Mouse (Mus musculus) induced T-regulatory cell, adult 2 months (primary cell): ENCODE measurements at regions not wholly inside any gene's neighbourhood (a gene's known extent, or its start where the extent isn't known, plus 50 kb on each side); places are given as distances from the start of the nearest gene placed in this dataset.
"Not testable (repeated sequence)": the region's sequence is repeated elsewhere in the genome, so short reads cannot be mapped to it uniquely, and the experiment has no call there.

Experiments used
- DNase-seq: peaks from one replicate; pipeline ENCODE4 v3.0.0-alpha.2; 2012; ENCODE audit warnings: low read depth

DNA sequence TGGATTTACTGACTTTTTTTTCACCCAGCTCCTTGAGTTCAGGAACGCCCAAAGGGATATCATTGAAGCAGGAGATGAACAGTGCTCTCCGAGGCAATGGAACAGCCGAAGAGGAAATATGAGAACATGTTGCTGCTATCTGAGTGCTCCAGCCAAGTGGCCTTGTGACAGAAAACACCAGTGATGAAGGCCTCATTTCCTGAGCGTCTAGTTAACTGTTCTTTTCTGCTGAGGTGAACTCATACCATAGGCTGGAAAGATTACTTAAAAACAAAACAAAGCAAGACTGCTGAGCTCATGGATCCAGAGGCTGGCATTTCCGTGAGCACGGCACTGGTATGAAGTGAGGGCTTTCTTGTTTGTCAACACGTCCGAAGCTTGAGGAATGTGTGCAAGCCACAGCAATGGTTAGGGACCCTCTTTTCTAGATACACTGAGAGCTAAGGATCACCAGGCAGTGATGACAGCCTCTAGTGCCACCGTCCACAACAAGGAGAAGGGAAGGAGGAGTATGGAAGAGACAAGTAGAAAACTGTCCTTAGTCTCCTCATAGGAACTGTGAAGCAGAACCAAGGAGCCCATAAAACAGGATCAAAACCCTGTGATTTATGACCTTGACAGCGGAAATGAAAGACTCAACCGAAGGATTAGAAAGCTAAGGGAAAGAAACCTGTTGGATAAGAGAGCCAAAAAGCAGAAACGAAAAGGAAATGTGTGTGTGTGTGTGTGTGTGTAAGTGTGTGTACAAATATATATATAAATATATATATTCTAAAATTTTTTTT is 200.4 kb downstream of the Fam43a start:
- DNase-seq, result no peak

DNA sequence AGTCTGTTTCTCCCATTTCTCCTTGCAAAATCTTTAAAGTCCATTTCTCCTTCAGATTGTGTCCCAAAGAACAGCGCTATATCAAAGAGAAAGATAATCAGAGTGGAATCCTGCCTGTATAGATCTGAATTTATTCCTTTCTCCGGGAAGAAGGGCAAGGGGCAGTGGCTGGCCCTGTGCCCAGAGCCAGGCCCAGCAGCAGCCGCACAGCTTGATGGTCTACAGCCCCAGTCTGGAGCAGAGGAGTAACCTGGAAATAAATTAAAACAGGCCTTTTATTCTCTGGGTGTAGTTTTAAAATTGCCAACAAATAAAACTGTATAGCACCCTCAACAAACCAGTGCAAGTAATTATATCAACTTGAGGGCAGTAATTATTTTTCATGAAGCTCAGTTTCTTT is 204.5 kb downstream of the Fam43a start:
- no peak for DNase-seq

DNA sequence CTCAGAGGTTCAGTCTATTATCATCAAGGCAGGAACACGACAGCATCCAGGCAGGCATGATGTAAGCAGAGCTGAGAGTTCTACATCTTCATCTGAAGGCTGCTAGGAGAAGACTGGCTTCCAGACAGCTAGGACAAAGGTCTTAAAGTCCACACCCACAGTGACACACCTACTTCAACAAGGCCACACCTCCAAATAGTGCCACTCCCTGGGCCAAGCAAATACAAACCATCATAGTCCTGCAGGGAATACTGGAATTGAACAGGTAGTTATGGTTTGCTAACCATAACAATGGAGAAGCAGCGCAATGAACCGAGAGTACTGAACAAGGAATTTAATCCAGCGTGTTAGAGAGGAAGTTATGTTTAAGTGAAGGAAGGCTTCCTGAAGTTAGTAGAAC is 206.7 kb downstream of the Fam43a start:
- not testable (repeated sequence) for DNase-seq

DNA sequence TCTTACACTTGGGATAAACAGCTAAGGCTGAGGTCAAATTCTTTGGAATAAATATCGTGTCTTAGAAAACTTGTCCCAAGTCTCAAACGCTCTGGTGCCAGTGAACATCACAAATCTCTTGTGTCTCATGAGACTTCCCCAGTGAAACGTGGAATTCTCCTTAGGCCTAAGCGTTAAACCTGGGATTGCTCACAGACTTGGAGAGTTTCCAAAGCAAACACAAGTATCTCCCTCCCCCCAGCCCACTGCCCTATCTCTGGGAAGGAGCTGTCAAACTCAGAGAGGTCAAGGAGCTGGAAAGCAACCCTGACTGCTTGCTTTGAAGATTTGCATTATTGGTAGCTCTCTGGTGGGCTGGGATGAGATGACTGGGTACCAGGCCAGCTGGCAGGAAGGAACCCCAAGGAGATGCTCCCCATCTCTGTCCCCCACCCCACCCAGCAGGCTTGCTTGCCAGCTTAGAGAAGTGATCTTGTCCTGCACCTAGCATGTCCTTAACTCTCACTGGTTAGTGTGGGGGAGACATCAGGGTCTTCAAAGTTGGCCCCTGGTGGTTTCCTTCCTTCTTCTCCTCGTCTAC is 219.1 kb downstream of the Fam43a start:
- no peak for DNase-seq

DNA sequence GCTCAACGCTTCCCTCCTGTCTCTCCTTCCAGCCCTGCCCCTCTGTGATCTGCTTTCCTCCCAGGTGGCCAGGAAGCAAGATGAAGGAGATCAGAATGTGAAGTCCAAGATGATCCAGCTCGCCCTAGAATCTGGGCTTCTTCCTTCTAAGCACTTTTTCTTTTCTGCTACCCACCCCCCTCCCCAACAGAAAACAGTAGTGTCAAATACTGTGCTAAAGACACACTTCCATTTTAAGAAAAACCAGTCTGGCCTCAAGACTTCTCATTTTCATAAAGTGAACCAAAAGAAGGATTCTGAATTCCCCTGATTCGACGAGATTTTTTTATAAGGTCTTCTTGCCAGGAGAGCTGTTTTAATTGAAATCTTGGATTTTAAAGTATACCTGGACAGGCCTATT is 219.8 kb downstream of the Fam43a start:
- DNase-seq, result no peak

DNA sequence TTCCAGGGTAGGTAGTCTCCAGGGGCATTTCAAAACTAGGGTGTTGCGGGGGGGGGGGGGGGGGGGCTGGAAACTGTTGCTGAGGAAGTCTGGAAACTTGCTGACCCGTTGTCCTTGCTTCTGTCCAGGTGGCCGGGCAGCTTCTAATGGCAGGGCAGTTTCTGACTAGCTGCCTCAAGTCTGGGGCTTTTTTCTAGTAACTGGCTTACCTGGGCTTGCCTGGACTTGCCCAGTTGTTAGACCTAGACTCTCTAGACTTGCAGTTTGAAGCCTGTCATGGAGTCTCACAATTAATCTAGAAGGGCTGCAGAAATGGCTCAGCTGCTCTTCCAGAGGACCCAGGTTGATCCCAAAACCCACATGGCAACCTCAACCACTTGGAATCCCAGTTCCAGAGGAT is 220.7 kb downstream of the Fam43a start:
- DNase-seq, result no peak

DNA sequence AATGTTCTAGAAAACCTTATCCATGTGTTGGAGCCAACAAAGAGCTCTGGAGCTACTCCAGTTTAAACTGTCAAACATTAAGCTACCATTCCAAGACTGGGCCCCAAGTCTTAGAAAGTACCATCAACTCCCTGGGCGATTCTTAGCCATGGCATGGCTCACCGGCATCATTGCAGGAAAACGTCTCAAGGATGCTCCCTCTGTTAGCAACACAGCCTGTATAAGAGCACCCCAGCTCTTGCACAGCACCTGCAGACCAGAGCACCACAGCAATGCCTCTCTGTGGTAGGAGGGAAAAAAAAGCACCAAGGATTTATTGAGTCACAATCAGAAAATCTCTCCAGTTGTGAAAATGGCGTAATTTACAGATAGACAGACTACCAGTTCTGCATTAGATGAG is 221.2 kb downstream of the Fam43a start:
- no peak for DNase-seq

DNA sequence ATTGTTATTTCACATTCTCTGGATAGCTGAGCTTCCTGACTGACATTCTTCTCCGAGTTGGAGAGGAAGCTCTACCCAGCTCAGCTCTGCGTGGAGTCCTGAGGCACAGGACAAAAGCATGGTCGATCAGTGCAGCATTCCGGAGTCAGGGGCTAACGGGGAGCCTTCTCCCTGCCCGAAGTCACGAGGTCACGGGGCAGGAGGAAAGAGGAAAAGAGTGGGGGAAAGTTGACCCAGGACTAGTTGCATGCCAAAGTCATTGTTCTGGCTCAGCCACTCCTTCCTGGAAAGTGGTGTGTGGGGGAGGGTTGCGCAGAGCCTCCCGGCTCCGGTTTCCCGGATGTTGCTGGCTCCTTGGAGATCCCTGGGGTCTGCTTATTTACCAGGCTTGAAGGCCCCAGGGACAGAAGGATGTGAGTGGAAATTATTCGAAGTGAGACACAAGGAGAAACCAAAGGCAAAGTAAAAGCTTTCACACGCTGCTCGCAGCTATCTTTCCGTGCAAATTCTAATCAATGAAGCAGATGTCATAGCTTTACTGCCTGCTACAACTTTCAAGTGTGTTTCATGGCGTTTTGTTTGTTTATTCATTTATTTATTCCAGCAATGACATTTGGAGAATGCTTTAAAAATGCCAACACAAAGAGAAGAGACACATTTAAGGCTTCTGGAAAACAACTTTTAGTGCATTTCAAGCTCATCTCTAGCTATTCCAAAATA is 221.8 kb downstream of the Fam43a start:
- DNase-seq, result no peak

DNA sequence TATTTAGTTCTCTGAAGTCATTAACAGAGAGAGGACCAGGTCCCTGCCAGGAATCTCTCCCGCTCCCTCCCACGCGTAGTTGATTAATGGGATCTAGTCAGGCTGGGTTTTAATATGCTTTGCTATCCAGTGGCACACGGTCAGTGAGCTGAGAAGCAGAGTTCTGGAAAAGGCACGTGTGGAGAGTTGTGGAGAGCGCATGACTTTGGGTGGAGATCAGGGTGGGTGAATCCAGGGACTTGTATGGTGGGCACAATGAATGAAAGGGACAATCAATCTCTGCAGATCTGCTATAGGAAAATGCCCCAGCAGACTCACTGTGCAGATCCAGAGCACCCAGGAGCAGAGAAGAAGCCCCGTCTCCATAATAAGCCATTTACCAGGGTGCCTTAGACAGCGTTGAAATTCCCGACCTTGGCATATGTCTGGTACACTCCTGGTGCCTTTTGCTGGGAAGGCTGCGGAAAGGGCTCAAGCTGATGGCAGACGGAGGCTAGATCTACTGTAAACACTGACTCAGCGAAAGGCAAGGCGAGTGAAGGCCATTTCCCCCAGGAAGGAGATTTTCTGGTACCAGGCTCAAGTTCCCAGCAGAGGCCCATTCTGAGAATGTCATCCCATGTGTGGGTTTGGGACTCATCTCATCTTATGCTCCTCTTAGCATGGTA is 222.5 kb downstream of the Fam43a start:
- no peak for DNase-seq

DNA sequence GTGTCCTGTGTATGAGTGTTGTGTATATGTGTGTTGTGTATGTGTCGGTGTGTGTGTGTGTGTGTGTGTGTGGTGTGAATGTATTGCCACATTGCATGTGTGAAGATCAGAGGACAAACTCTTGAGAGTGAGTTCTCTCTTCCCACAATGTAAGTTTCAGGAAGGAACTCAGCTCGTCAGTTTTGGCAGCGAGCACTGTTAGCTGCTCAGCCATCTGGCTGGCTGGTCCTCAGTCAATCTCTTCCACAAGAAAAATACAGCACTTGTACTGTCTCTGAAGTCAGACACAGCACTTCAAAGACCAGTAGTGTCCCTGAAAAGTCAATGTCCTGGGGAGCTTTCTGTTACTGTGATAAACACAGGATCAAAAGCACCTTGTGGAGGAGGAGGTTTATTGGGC is 226.6 kb downstream of the Fam43a start:
- no peak for DNase-seq

DNA sequence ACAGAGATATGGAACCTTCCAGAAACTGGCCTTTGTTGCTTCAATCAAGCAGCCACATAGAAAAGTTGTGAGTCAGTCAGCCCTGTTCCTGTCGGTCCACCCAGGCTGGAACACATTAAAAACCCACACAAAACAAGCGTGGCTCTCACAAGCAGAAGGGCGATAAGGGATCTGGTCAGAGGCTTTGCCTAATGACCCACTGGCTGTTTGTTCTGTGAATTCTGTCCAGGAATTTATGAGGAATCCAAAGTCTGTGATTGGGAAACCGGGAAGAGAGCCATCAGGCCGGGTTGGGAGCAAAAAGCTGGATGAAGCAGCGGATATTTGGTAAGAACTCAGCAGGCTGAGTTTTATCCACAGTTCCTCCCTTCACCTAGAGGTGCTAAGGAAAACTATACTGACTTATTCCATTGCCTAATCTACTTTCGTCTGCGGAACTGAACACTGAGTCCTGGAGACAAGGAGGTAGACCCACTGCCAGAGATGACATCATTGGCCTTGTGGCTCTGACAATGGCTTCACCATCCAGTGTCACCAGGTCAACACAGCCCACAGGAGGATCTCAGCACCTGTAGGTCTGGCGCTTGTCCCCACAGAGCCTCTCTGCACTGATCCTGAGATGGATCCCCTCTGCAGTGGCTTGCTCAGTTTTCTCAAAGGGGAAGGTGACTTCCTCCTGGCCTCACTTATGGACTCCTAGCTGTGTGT is 228.5 kb downstream of the Fam43a start:
- no peak for DNase-seq

DNA sequence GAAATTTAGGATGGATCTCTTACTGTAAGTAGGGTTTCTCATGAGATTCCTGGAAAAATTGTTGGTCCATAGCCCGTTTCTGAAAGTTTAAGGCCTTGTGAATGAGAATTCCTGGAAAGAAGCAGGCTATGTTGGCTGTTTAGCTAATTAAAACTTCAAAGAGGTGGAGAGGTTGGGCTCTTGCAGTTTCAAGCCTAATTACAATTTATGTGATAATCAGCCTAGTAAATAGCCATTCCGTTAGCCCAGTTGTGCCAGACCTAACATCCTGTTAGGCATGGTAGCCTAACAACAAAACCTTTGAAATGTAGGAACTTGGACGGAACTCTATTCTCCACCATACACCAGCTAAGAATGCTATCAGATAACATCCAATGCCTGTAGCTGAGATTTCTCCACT is 235.0 kb downstream of the Fam43a start:
- no peak for DNase-seq

DNA sequence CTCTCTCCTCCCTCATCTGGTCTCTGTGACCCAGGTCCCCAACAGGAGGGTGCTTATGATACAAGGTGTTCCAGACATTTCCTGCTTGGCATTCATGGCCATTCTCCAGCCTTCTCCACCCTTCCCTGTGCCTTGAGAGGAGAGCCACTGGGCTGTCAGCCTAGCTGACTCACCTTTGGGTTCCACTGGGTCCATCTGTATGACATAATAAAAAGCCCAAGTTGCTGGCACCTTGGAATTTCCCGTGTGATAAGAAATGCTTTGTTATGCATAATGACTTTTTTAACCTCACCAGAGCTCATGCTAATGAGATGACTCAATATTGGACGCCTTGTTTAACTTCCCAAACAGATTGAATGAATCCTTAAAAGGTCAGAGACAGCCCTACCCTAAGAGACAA is 236.2 kb downstream of the Fam43a start:
- DNase-seq, result peak; percentile 14

DNA sequence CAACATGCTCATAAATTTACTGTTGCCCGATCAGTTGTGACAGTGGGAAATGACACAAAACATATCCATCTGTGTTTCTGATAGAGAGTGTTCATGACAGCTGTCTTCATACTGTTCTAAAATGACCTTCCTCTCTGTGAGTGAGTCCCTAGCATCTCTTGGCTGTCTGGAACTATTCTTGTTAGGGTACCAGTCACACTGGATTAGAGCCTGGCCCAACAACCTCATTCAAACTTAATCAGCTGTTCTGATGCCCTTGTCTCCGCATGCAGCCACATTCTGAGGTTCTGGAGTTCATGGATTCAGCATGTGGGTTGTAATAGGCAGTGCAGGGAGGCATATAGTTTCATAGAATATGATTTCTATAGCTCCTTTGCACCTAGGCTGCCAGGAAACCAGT is 238.4 kb downstream of the Xxylt1 start:
- no peak for DNase-seq

DNA sequence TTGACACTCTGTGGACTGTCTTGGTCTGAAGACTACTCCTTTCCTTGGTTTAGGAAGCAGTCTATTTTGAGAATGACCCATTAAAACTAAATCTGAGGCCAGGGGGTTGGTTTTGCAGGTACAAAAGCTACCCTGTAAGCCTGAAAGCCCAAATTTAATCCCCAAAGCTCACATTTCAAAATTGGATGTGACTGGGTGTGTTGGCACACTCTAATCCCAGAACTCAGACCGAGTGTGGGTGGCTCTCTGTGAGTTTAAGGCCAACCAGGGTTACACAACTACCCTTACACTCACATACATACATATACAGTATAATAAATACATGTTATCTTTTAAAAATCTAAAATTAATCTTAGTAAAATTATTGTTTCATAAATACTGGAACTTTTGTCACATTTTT is 228.6 kb downstream of the Xxylt1 start:
- DNase-seq, result no peak

DNA sequence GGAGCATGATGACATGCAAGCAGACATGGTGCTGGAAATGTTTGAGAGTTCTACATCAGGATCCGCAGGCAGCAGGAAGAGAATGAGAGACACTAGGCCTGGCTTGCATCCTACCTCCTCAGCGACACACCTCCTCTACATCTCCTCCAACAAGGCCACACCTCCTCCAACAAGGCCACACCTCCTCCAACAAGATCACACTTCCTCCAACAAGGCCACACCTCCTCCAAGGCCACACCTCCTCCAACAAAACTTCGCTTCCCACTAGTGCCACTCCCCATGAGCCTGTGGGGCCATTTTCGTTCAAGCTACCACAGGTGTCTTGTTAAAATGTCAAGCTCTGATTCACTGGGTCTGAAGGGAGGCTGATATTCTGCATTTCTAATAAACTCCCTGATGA is 226.5 kb downstream of the Xxylt1 start:
- DNase-seq, result no peak

DNA sequence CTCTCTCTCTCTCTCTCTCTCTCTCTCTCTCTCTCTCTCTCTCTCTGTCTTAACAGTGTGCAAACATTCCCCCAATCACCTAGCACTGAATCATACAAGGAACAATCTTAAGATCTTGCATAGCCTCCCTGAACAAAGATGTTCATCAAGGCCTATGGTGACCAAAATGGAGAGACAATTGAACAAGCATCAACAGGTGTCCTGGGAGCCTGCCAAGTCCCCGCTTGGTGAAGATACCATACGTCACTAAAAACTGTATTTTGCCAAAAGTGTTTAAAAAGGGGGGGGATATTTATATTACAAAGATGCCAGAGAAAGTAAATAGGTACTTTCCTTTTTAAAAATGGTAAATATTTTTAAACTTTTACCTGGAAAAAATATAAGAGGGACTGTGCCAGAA is 223.6 kb downstream of the Xxylt1 start:
- no peak for DNase-seq

DNA sequence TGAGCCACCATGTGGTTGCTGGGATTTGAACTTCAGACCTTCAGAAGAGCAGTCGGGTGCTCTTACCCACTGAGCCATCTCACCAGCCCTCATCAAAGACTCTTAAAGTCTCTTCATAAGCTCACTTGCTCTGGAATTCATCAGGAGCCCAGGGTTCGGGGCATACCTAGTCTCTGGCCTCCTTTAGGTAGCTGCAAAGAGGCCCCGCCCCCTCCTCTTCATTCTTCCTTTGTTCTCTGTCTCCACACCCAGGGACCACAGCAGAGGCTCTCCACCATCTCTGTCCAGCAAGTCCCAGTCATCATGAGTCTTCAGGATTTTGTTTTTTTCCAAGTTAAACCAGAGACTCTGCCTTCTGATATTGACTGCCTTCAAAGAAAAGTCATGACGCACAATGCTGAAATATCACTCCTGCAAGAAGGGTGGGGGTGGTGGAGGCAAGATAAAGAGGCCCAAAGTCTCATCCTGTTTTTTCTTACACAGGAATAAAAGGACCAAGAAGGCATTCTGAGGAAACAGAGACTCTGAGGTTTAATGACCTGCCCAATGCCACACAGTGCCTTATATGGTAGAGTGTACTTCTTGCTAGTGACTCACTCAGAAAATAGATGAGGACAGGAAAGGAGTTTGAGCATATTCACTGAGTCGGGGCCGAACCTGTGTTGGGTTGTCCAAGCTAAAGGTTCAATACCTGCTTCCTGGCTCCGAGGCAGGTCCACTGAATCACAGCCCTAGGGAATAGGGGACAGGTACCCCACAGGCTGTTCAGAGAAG is 211.9 kb downstream of the Xxylt1 start:
- DNase-seq, result no peak

DNA sequence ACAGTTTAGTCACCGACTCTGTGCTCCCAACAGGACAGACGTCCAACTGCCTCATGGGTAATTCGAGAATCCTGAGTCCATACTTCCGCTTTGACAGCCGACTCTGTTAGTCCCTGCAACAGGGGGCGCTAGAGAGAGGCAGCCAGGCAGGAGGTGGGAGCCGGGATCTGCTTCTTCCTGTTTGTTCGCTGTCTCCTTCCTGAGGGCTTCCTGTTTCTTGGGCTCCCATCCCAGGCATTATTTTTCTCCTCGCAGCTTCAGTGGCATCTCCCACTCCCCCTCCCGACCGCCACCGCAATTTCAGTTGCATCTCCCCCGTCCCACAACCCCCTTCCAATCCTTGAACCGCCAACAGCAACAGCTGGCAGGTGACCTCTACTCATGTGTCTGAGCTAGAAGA is 211.1 kb downstream of the Xxylt1 start:
- peak; percentile 11 for DNase-seq

DNA sequence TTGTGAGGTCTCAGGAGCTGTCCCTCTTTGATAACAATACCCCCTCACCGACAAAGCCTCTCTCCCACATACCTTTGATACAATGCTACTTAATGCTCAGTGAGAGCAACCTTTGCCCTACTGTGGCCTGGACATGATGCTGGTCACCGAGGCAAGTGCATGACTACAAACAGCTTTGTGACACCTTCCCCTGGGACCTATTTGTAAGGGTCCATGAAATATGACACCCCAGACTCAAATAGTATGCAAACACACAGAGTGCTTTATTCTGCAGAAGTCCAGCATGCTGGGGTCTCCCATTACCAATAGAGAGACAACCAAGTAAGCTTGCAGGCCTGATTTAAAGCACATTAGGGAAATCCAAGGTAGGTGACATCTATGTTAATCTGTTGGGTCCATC is 210.6 kb downstream of the Xxylt1 start:
- DNase-seq, result no peak

DNA sequence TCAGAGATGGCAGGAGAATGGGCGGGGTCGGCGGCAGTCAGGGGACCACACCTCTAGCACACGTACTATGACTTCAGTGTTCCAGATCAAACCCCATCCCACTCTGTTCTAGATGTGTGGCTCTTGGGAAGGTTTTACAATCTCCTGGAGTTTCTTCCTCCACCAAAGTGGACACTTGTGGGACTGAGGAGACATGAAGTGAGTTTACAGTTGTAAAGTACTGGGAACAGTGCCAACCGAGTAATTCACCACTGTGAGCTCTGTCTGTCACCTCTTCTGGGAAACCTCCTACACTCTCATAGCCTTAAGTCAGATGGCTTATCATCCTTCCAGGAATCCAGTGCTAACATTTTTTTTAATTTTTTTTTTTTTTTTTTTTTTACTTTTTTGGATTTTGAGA is 209.1 kb downstream of the Xxylt1 start:
- no peak for DNase-seq
